9 mouse cellular contexts compared by ENCODE assay signal in genomic region chr1:91211591-91212008, GRCm38 (mm10). TPM values are rescaled to one million over a fixed set of nuclear protein-coding genes. Genes with fewer than 3 reads are reported as not detected.
DNase-seq lines count a peak whose midpoint lies in the region; ATAC-seq and TF ChIP-seq lines count a peak whose summit lies in the region.
"Had no signal": no experiment of that assay in that cellular context is flagged by ENCODE, and none has a peak within 500 bp of the region (broad histone marks: within the 10 kb centered on the region; RNA-seq: fewer than 3 reads in every experiment).

No protein-coding gene starts in this region.

- H3K4me3 ChIP-seq in kidney, embryonic 15.5 days (replicated peaks): no peak overlapping the region
- no peak overlapping the region for H3K4me3 ChIP-seq in kidney, embryonic 14.5 days (ENCODE audit: low read length)
- H3K4me3 ChIP-seq in midbrain, postnatal 0 days (ENCODE audit: low read depth, low read length): no peak overlapping the region
- H3K4me3 ChIP-seq in midbrain, embryonic 15.5 days: no peak overlapping the region
- H3K4me3 ChIP-seq in stomach, embryonic 16.5 days (replicated peaks; ENCODE audit: low read length): no peak overlapping the region

- 58% methylated on average over 7 of the region's 7 CpGs for WGBS in kidney, embryonic 15.5 days
- WGBS in kidney, embryonic 14.5 days: 69% methylated on average over 7 of the region's 7 CpGs
- WGBS in midbrain, postnatal 0 days: 67% methylated on average over 7 of the region's 7 CpGs
- WGBS in midbrain, embryonic 15.5 days: 66% methylated on average over 7 of the region's 7 CpGs
- 65% methylated on average over 7 of the region's 7 CpGs for WGBS in stomach, embryonic 16.5 days

- 0 out of 2 replicates have a peak, but pooled peaks cover 18% of the 10 kb centered on the region for H3K4me1 ChIP-seq in kidney, embryonic 15.5 days
- H3K4me1 ChIP-seq in kidney, embryonic 14.5 days (ENCODE audit: control insufficient read depth, insufficient read depth, low read length): no peaks in the 10 kb centered on the region
- H3K4me1 ChIP-seq in midbrain, postnatal 0 days (ENCODE audit: insufficient read depth, low read length): no peaks in the 10 kb centered on the region
- H3K4me1 ChIP-seq in midbrain, embryonic 15.5 days: peaks cover 9% of the 10 kb centered on the region
- peaks cover 8% of the 10 kb centered on the region; the same call in 1 of the 2 replicates for H3K4me1 ChIP-seq in stomach, embryonic 16.5 days (ENCODE audit: control insufficient read depth, insufficient read depth, low read length)

- H3K27ac ChIP-seq in kidney, embryonic 15.5 days: no peak overlapping the region
- no peak overlapping the region for H3K27ac ChIP-seq in kidney, embryonic 14.5 days (ENCODE audit: low read depth, low read length)
- H3K27ac ChIP-seq in midbrain, postnatal 0 days (ENCODE audit: low read depth, low read length): peak overlapping the region; percentile 70
- H3K27ac ChIP-seq in midbrain, embryonic 15.5 days: no peak overlapping the region
- H3K27ac ChIP-seq in stomach, embryonic 16.5 days (ENCODE audit: low read length): peak overlapping the region; percentile 39
- H3K27ac ChIP-seq: macrophage had no signal

- peak; percentile 36 for DNase-seq in adrenal gland, postnatal 10 days
- no peak for DNase-seq in adrenal gland, postnatal 4 days (ENCODE audit: low spot score in 2 of 2)
- peak; percentile 66 for DNase-seq in midbrain, postnatal 0 days (ENCODE audit: low spot score)

- no peak overlapping the region for H3K4me2 ChIP-seq in kidney, embryonic 15.5 days
- H3K4me2 ChIP-seq in kidney, embryonic 14.5 days (replicated peaks; ENCODE audit: low read depth, low read length): no peak overlapping the region
- H3K4me2 ChIP-seq in midbrain, postnatal 0 days (ENCODE audit: low read depth, low read length, poor library complexity, severe bottlenecking): no peak overlapping the region
- H3K4me2 ChIP-seq in midbrain, embryonic 15.5 days: no peak overlapping the region
- H3K4me2 ChIP-seq in stomach, embryonic 16.5 days (ENCODE audit: low read depth, low read length): no peak overlapping the region

- H3K9ac ChIP-seq in kidney, embryonic 15.5 days: no peak overlapping the region
- no peak overlapping the region for H3K9ac ChIP-seq in kidney, embryonic 14.5 days (ENCODE audit: low read depth, low read length)
- H3K9ac ChIP-seq in midbrain, postnatal 0 days (replicated peaks; ENCODE audit: low read length, poor library complexity, severe bottlenecking): no peak overlapping the region
- no peak overlapping the region for H3K9ac ChIP-seq in midbrain, embryonic 15.5 days
- peak overlapping the region; percentile 13; the same call in 1 of the 2 replicates for H3K9ac ChIP-seq in stomach, embryonic 16.5 days (ENCODE audit: low read length)

- H3K36me3 ChIP-seq in kidney, embryonic 15.5 days: no peaks in the 10 kb centered on the region
- no peaks in the 10 kb centered on the region for H3K36me3 ChIP-seq in kidney, embryonic 14.5 days (ENCODE audit: control insufficient read depth, insufficient read depth, low read length)
- H3K36me3 ChIP-seq in midbrain, postnatal 0 days (ENCODE audit: insufficient read depth, low read length): no peaks in the 10 kb centered on the region
- H3K36me3 ChIP-seq in midbrain, embryonic 15.5 days (replicated peaks): no peaks in the 10 kb centered on the region
- H3K36me3 ChIP-seq in stomach, embryonic 16.5 days (ENCODE audit: control insufficient read depth, insufficient read depth, low read length): no peaks in the 10 kb centered on the region

- peak; percentile 46; the same call in 1 of the 2 replicates for ATAC-seq in kidney, embryonic 15.5 days (replicated peaks; ENCODE audit: low FRiP score)
- no peak for ATAC-seq in kidney, embryonic 14.5 days (ENCODE audit: low FRiP score, low TSS enrichment)
- ATAC-seq in midbrain, postnatal 0 days (ENCODE audit: low FRiP score): peak; percentile 4; the same call in 1 of the 2 replicates
- ATAC-seq in midbrain, embryonic 15.5 days (replicated peaks): no peak
- no peak for ATAC-seq in stomach, embryonic 16.5 days (ENCODE audit: insufficient read depth, low FRiP score)
- no peak for ATAC-seq in inflammation-experienced regulatory T-cells, adult 6 months

- no peaks in the 10 kb centered on the region for H3K9me3 ChIP-seq in kidney, embryonic 15.5 days (replicated peaks)
- H3K9me3 ChIP-seq in kidney, embryonic 14.5 days (ENCODE audit: control insufficient read depth, low read length): no peaks in the 10 kb centered on the region
- no peaks in the 10 kb centered on the region for H3K9me3 ChIP-seq in midbrain, postnatal 0 days (ENCODE audit: low read length)
- no peaks in the 10 kb centered on the region for H3K9me3 ChIP-seq in midbrain, embryonic 15.5 days
- no peaks in the 10 kb centered on the region for H3K9me3 ChIP-seq in stomach, embryonic 16.5 days (replicated peaks; ENCODE audit: control insufficient read depth, low read length)

- no peak for TF ChIP-seq CTCF in midbrain, postnatal 0 days (IDR thresholded peaks at IDR 0.05)

- no peaks in the 10 kb centered on the region for H3K27me3 ChIP-seq in kidney, embryonic 15.5 days
- no peaks in the 10 kb centered on the region for H3K27me3 ChIP-seq in kidney, embryonic 14.5 days (ENCODE audit: control insufficient read depth, insufficient read depth, low read length)
- H3K27me3 ChIP-seq in midbrain, postnatal 0 days (ENCODE audit: insufficient read depth, low read length): no peaks in the 10 kb centered on the region
- H3K27me3 ChIP-seq in midbrain, embryonic 15.5 days (replicated peaks): no peaks in the 10 kb centered on the region
- no peaks in the 10 kb centered on the region for H3K27me3 ChIP-seq in stomach, embryonic 16.5 days (ENCODE audit: control insufficient read depth, insufficient read depth, low read length)

RNA-seq across cellular contexts. Expression of gene Ramp1, which starts 32.0 kb away (rescaled TPM):
- total RNA-seq in adrenal gland, postnatal 10 days (2021): 10 to 100 TPM in 1 of 2 experiments, 1 to 10 TPM in 1; 8.3 to 11.3 TPM
- total RNA-seq in adrenal gland, postnatal 4 days (2021): 10 to 100 TPM in 1 of 2 experiments, 1 to 10 TPM in 1; 10.0 to 12.2 TPM
- 2.4 and 2.5 TPM in 2 replicates for polyA plus RNA-seq in kidney, embryonic 15.5 days (2015; fragmentation: Nextera tagmentation; extraction: Ambion mirVana)
- polyA plus RNA-seq in kidney, embryonic 14.5 days (2014; fragmentation: Nextera tagmentation; extraction: Ambion mirVana): 1.1 and 1.2 TPM in 2 replicates
- 16.1 and 22.4 TPM in 2 replicates for total RNA-seq in midbrain, postnatal 0 days (2014; rRNA removed)
- 29.4 and 29.8 TPM in 2 replicates for polyA plus RNA-seq in midbrain, postnatal 0 days (2015; fragmentation: Nextera tagmentation; extraction: Ambion mirVana)
- 5.4 and 6.5 TPM in 2 replicates for polyA plus RNA-seq in midbrain, embryonic 15.5 days (2015; fragmentation: Nextera tagmentation; extraction: Ambion mirVana)
- polyA plus RNA-seq in stomach, embryonic 16.5 days (2015; fragmentation: Nextera tagmentation; extraction: Ambion mirVana): 6.6 and 8.6 TPM in 2 replicates
- polyA plus RNA-seq in inflammation-experienced regulatory T-cells, adult 6 months (2017; shearing (Covaris generic)): 10 to 100 TPM; 10.3 to 37.8 (median 35.7) TPM

RNA-seq across cellular contexts. Expression of gene Ube2f, which starts 38.5 kb away (rescaled TPM):
- total RNA-seq in adrenal gland, postnatal 10 days (2021): 10 to 100 TPM; 59.2 to 61.7 TPM
- total RNA-seq in adrenal gland, postnatal 4 days (2021): 10 to 100 TPM; 49.7 to 52.0 TPM
- polyA plus RNA-seq in kidney, embryonic 15.5 days (2015; fragmentation: Nextera tagmentation; extraction: Ambion mirVana): 72.6 and 77.9 TPM in 2 replicates
- 72.4 and 80.5 TPM in 2 replicates for polyA plus RNA-seq in kidney, embryonic 14.5 days (2014; fragmentation: Nextera tagmentation; extraction: Ambion mirVana)
- total RNA-seq in midbrain, postnatal 0 days (2014; rRNA removed): 34.3 and 42.5 TPM in 2 replicates
- 41.2 and 44.8 TPM in 2 replicates for polyA plus RNA-seq in midbrain, postnatal 0 days (2015; fragmentation: Nextera tagmentation; extraction: Ambion mirVana)
- 58.5 and 60.4 TPM in 2 replicates for polyA plus RNA-seq in midbrain, embryonic 15.5 days (2015; fragmentation: Nextera tagmentation; extraction: Ambion mirVana)
- polyA plus RNA-seq in stomach, embryonic 16.5 days (2015; fragmentation: Nextera tagmentation; extraction: Ambion mirVana): 66.6 and 69.3 TPM in 2 replicates
- polyA plus RNA-seq in inflammation-experienced regulatory T-cells, adult 6 months (2017; shearing (Covaris generic)): 100 to 1,000 TPM in 2 of 3 experiments, 10 to 100 TPM in 1; 86.0 to 104 (median 100) TPM

Comparison
In these comparisons a context has a peak if more than half of its experiments do, and no peak if none do; other contexts are left out.
1. DNase-seq: peak in adrenal gland, postnatal 10 days (single experiment) and midbrain, postnatal 0 days (single experiment); none in adrenal gland, postnatal 4 days (0 of 2).
2. ATAC-seq: peak in kidney, embryonic 15.5 days (single experiment) and midbrain, postnatal 0 days (single experiment); none in kidney, embryonic 14.5 days (single experiment), midbrain, embryonic 15.5 days (single experiment), stomach, embryonic 16.5 days (single experiment) and inflammation-experienced regulatory T-cells, adult 6 months (single experiment).
3. H3K27ac ChIP-seq: peak in midbrain, postnatal 0 days (single experiment) and stomach, embryonic 16.5 days (single experiment); none in kidney, embryonic 15.5 days (single experiment), kidney, embryonic 14.5 days (single experiment) and midbrain, embryonic 15.5 days (single experiment).